Mouse (Mus musculus): Measurements from ENCODE around the gene Sowahb.
A peak's percentile ranks its signal among the peaks of the same experiment; 100 is the strongest.

The Sowahb gene

DNA sequence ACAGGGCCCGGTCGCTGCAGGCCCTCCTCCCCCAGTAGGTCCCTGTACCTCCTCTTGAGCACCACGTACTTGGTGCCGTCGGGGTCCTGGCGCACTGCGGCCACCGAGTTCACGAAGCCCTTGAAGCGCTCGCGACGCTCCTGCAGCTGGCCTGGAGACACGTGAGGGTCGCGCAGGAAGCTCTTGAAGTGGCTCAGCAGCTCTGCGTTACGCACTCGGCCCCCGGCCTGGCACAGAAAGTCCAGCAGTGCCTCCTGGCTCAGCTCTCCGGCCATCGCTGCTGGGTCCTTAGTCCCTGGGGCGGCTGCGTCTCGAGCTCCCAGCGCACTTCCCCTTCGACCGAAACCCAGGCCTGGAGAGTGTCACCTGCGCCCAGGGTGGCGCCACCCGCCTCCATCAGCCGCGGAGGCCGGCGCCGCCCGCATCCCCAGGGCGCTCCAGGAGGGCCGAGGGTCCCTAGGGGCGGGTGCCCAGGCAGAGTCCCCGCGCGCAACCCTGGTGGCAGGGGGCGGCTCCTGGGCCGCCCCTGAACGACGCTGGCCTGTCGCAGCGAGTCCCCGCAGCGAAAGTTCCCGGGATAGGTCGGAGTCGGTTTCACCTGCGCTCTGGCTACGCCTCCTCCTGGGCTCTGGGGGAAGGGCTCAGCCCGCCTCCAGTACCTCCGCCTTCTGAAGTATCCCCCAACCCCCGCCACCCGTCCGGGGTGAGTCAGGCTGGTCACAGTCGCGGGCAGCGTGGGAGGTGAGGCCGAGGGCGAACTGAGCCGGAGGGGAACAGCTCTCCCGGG is at the start of gene Sowahb:
Sowahb (minus strand) TSS at position 439 of the 787 bp plus-strand sequence.
- no peak for DNase-seq (ENCODE audit: low read depth)

DNA sequence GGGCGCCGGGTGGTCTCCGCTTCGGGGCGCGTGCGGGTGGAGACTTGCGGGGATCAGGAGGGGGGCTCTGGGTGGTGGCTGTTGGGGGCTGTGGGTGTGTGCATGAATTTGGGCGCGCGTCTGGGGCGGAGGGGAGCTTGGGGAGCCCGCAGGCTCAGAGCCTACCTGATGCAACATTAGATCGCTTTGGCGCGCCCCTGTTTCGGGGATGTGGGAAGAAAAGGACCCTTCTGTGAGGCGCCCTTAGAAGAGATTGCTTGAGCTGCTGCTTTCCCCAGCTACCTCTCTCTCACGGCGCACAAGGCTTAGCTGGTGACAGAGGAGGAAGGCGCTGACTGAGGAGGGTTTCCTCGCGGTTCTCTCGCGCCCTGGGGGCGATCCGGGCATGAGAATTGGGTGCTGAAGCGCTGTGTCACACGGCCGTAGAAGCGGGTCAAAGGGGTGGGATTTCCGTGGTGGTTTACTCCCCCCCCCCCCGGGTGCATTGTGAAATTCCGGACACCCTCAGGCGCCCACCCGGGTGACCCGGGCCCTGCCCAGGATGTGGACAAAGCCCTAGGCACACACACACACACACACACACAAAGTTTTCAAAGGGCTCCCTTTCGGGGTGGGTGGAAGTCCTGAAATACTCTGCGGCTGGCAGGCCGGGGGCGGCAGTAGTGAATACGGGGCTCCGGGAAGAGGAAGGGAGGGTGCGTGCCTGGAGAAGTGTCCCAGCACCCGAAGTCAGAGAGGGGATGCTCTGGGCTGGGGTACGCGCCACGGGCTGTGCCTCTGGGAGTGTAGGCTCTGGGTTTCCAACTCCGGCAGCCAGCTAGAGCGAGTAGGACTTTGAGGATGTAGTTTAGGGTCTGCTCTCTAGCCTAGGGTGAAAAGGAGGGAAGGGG is 49.1 kb upstream of the Sowahb start:
- DNase-seq (ENCODE audit: low read depth): peak; percentile 57

DNA sequence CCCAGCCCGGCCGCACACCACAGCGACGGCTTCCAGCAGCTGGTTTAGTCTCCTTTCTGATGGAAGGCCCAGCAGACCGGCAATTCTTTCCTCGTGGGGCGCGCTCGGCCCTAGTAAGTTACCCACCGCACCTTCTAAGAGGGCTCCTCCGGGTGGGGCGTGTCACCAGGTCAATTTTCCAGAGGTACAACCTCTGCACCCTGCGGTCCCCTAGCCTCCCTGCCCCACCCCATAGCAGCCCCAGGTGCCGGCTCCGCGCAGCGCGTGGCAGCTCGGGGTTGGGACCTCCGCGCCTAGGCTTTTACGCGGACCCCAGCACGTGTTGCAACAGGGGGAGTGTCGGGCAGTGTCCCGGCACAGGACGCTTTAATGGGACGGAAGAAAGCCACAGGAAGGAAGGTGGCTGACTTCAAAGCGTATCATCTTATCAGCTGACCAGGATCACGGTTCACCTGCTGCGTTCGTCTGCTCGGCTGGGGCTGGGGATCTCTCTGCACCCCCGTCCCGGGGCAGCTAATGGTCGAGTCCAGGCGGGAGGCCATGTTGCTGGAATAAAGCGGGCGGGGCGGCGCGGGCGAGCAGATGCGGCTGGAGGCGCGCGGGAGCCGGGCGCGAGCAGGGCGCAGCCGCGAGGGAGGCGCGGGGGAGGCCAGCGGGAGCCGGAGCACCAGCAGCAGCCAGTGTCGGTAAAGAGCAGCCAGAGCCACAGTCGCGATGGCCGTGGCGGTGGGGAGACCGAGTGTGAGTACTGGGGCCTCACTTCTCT is 48.2 kb upstream of the Sowahb start, which contains the start of gene Sept11:
Sept11 (plus strand) TSS at position 581 of the 766 bp plus-strand sequence.
- DNase-seq (ENCODE audit: low read depth): peak; percentile 95

DNA sequence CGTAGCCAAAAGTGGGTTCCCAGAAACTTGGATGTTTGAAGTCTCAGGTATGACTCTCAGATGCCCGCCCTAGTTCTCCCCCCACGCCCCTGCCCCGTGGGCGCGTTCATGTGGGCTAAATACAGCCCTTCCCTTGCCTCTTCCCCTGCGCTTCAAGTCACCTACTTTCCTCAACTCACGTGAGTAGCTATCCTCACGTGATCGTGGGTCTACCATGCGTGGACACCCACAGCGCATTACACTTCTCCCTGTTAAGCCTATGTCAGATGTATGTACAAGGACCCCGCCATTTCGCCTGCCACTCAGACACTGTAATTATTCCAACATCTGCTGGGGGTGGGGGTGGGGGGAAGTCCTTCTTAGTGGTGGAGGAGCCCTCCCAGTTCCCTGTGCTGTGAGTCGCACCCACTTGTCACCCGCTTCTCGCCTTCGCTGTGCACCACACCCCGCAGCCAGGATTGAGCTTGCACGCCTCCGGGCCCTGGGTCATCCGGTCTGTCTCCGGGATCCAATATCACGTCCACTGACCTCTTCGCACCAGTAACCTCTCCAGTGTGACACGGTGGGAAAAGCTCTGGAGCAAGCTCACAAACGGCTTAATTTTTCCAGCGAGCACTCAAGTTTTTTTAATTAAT is 47.4 kb upstream of the Sowahb start:
- DNase-seq (ENCODE audit: low read depth): peak; percentile 34

DNA sequence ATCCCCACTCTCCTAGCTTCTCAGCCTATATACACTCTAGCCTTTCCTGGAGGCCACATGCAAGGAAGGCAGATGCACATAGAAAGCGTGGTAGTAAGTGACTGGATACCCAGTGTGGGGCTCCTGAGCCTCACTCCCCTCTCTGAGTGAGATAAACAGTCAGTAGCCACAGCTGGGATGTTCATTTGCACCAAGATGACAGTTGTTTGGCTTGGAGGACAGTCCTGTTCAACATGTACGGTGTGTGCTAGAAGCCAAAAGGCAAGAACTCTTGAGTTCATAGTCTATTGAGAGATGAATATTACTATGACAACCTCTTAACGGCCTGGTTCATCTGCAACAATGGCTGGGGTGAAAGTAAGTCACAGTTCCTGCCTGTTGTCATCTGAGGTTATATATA is 46.4 kb upstream of the Sowahb start:
- DNase-seq (ENCODE audit: low read depth): no peak

DNA sequence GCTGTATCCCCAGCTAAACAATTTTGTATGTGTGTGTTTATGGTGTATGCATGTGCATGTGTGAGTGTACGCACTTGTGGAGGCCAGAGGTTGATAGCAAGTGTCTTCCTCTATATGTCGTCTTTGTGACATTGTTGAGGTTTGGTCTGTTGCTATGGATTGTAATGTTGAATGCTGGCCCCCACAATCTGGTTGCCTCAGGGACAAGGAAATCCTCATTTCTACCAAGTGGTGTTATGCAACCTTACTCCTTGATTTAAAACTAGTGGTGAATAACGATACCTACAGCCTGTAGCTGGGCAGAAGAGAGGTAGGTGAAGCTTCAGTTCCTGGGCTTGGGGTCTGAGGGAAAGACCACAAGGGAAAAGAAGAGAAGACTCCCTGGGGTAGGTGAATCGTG is 41.1 kb upstream of the Sowahb start:
- no peak for DNase-seq (ENCODE audit: low read depth)

DNA sequence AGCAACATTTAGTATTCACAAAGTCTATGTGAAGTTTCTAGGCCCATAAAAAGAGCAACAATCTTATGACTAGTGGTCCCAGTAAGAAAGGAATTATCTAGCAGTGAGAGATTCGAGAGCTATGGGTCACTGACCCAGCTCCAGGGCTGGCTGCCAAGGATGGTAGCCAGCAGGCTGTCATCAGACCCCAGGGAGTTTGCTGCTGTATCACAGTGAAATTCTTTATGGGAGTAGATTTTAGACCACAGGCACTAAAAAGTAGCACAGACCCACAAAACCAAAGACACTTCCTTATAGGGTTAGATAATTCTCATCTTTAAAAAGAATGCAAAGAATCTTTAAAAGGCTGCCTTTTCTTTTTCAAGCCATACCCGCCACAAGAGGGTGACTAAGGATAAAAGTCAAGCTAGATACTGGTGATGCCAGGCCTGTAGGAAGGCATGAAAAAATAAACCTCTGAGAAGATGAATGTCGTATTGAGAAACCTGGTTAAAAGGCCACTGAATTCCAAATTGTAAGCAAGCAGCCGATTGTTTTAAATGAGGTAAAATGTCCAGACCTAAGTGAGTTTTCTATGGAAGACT is 40.3 kb upstream of the Sowahb start:
- peak; percentile 53 for DNase-seq (ENCODE audit: low read depth)

DNA sequence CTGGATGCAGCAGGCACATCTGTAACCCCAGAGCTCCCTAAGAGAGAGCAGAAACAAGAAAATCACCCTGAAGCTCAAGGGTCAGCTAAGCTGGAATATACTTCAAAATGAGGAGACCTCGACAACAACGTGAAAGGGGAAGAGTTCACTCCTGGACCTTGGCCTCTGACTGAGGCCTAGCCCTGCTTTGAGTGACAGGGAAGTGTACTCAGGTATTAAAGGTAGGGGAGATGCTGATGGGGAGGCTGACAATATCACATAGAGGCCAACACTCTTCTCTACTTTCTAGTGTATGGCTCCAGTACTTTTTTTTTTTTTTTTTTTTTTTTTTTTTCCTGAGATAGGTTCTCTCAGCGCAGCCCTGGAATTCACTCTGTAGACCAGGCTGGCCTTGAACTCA is 34.8 kb upstream of the Sowahb start:
- DNase-seq (ENCODE audit: low read depth): no peak

DNA sequence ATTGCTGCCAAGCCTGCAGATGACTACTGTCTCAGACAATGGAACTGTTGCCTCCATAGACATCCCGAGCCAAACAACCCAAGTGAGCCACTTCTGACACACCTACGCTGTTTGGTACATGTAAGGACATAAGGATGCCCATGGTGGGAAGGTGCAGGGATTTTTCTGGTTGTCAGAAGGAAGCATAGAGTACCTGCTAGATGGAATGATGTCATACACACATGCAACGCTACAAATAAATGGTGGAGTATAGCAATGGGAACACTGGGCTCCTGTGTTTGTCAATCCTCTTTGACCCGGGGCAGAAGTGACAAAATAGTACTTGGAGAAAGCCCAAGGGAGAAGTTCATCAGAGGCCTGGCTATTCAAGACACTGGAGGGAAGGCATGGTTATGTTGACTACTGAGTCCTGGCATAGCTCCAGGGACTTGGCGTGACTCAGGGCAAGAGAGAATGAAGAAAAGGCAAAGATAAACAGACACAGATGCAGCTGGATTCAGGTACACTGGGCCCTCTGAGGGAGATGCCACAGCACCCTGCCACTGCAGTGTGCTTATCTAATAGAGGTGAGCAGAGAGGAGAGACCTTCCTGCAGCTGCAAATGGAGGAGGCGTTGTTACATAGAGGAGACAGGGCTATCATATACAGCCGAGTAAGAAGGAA is 33.0 kb upstream of the Sowahb start:
- DNase-seq (ENCODE audit: low read depth): peak; percentile 60

DNA sequence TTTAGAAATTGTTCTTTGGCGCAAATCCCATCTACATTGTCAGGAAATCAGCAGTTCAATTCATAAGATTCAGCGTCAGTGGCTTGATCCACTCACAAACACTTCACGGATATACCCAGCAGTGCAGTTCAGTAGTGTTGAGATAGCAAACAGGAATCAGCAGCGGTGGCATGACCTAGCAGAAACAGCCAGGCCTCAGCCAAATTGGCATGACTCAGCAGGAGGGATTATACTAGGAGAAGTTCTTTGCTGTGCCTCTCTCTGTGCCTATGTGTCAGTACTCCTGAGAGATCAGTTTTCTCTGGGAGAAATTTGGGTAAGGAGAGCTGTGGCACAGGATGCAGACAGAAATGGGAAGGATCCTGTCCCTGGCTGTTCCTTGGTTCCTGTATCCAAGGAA is 16.0 kb upstream of the Sowahb start:
- DNase-seq (ENCODE audit: low read depth): peak; percentile 44

DNA sequence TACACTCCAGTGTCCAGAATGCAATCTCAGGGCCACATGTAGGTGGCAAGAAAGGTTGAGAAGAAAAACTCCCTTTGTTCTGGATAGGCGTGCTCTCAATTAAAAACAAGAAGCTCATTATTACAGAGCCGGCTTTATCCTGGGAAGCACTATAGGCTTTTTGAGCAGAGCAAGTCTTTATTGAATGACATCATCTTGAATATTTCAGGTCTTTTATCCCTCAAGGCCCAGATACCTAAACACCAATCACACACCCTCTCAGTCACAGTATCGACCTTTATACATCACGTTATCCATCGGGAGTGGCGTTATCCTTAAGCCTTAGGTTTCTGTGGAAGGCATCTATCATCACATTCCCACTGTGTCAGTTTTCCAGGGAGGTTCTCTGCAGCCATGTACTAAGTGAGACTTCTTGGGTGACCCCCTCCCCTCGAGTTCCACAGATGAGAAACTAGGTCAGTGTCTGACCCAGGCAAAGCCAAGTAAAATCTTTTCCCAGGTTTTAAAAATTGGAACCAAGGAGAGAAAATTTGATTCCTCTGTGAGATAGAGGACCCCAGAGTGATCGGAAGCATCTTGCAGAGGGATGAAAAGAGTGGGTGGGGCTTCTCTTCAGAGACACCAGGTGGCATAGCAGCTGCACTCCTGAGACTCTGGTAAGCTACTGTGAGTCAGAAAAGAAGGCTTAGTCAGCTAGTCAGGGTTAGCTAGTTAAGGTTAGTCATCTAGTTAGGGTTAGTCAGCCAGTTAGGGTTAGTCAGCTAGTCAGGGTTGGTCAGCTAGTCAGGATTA is 9.0 kb upstream of the Sowahb start:
- no peak for DNase-seq (ENCODE audit: low read depth)

DNA sequence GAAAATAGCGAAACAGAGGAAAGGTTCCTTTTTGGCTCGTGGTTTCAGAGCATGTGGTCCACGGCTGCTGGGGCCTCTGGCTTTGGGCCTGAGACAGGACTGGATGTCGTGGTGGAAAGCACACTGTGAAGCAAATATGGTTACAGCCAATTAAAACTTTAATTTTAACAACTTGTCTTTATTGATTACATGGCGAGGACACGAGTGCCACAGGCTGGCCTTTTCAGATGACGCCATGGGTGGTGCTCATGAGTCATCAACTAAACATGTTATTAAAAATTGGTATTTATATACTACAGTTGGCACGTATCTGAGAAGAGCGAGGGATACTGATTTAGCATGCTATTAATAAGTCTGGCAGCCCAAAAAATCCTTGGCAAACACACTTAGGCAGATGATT is 7.1 kb upstream of the Sowahb start:
- DNase-seq (ENCODE audit: low read depth): no peak

DNA sequence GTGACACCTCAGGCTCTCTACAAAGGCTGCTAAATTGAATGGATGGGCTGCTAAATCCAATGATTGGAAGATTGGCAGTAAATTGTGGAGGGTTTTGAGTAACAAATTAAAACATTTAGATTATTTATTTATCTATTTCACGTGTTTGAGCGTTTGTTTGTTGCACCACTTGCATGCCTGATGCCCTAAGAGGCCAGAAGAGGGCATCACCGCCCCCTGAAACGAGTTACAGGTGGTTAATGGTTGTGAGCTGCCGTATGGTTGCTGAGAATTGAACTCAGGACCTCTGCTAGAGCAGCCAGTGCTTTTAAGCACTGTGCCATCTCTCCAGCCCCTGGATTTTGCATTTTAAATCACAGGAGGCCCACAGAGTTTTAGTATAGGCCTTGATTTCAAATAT is 6.2 kb upstream of the Sowahb start:
- DNase-seq (ENCODE audit: low read depth): no peak

DNA sequence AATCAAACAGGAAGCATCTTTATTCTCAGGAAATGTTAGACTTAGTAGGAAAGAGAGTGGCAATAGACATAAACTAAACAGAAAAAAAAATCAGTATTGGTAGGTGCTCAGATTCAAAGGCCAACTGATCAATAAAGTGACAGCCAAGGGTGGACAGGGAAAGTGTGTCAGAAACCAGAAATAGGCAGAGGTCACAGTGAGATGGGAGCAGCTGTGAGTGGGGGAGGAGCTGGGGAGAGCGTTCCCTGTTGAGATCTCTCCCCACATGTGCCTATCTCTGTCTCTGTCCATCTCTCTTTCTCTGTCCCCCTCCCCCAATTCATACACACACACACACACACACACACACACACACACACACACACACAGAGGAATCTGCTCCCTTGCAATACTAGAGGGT is 5.1 kb upstream of the Sowahb start:
- DNase-seq (ENCODE audit: low read depth): no peak

DNA sequence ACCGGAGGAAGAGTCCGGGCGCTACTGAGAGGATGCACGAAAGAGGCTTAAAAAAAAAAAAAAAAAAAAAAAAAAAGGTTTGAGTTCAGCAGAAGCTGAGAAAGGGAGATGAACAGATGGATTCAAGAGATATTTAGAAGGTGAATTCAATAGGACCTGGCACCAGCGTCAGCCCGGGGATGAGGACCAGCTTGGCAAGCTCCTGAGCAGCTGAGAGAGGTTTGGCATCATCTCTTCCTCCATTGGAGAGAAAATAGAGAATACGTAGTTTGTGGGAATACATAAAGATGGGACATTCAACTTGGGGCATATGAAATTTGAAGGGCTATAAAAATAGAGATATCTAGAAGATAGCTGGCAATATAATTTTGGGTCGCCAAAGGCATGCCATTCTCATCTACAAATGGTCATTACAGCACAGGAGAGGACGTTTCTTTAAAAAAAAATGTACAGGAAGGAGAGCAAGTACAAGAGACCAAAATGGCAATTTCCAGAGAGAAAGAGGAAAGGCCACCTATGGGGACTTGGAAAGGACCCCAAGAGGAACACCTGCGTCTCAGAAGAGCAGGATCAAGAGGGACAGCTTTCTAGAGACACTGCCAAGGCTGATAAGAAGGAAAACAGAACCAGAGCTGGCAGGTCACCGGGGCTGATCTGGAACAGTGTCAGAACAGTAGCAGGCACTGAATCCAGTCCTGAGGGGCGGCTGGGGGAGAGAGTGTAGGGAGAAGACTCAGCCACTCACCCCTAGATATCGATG is 3.8 kb upstream of the Sowahb start:
- DNase-seq (ENCODE audit: low read depth): no peak

DNA sequence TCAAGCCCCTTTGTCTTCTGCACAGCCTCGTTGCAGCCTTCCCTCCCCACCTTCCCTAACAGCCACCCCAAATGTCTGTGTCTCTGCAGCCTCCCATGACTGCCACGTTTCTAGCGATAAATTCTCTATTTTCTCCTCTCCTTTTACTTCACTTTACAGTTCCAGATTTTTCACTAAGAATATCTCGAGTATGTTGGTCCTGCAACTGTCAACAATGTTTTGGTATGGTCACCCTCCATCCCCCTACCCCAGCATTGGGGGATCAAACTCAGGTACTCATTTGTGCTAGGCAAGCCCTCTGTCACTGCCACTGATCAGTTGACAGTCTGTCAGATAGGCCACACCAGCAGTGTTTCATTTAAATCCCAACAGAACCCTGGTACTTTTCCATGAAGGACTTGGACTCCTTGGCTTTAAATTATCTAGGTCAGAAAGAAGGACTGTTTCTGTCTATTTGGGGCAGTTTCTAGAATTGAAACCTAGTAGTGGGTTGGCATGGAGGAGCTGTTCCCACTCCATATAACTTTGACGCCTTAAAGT is 1.6 kb upstream of the Sowahb start:
- DNase-seq (ENCODE audit: low read depth): no peak

DNA sequence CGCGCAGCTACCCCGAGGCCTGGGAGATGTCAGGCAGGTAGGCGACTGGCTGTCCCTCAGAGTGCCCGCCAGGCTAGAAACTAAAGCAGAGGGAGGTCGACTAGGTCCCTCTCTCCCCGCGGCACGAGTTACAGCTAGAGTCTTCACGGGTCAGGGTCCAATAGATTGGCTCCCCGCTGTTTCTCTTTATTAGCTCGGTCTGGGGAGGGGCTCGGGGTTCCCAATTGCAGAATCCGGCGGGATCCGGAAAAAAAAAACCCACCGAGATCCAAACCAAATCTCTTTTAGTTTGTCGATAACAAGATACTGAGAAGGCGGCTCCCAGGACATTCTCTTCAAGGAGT is 521 bp upstream of the Sowahb start:
- no peak for DNase-seq (ENCODE audit: low read depth)

DNA sequence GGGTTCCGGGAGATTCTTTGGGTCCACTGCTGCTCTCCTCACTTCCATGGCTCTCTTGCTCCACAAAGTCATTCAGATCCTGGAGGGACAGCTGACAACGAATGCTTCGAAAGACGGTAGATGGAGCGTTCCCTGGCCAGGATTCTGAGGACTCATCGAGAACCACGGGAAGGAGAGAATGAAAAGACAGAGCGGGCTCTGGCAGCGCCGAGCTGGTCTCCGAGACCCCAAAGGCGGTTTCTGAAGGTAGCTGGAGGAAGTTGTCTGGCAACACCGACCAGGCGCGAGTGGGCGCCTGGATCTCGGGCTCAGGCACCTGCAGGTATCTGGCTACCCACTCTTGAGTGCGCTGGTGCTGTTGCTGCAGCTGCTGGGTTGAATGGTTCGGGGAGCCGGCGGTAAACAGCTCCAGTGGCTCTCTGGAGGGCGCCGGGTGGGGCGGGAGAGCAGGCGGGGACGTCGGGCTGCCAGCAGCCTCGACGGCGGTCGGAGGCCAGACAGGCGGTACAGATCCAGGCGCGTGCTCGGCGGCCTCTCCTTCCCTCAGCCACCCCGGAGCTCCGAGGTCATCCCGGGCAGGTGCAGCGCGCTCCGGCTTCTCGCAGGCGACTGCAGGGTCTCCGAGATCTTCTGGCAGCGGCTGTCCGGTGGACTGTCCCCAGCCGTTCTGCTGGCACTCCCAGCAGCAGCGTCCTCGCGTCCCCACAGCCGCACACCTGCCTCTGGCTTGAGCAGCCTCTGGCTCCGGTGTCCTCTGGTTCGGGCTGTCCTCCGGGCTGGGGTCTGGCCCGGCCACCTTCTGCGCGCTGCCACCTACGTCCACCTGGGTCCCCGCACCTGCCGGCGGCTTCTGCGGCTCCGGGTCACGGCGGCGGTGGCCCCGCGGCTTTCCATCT is 886 bp downstream of the Sowahb start:
- no peak for DNase-seq (ENCODE audit: low read depth)
